Mouse (Mus musculus): ENCODE results near the gene Dip2b.

GRCm38 (mm10) chr15:100181841-100182240 is 143.4 kb downstream of the Dip2b start:
- no peak for TF ChIP-seq CTCF (conservative IDR thresholded peaks at IDR 0.05; ENCODE audit: low read length)
- TF ChIP-seq NANOG (IDR thresholded peaks at IDR 0.05; ENCODE audit: borderline replicate concordance, low read length), result no peak

Measured in E14TG2a.4 (cell line).